Mouse (Mus musculus): ENCODE results near the gene Ptpn13. TPM values are rescaled to one million over a fixed set of nuclear protein-coding genes. Genes with fewer than 3 reads are reported as not detected.

Ptpn13 gene
- total RNA-seq, 1 experiment from 2014 or later: 0.47 TPM

GRCm38 (mm10) chr5:103554769-103555168 is 129.8 kb downstream of the Ptpn13 start:
- no peak for ATAC-seq (ENCODE audit: extremely low read depth, insufficient number of reproducible peaks, low FRiP score, poor library complexity, severe bottlenecking)

- no peak for ATAC-seq (ENCODE audit: extremely low read depth, insufficient number of reproducible peaks, low FRiP score, poor library complexity, severe bottlenecking)
Observed at GRCm38 (mm10) chr5:103560546-103560945, 135.6 kb downstream of the Ptpn13 start.

- ATAC-seq (ENCODE audit: extremely low read depth, insufficient number of reproducible peaks, low FRiP score, poor library complexity, severe bottlenecking): no peak
Observed at GRCm38 (mm10) chr5:103568034-103568433, 143.0 kb downstream of the Ptpn13 start.

GRCm38 (mm10) chr5:103569446-103569845 is 144.5 kb downstream of the Ptpn13 start:
- no peak for ATAC-seq (ENCODE audit: extremely low read depth, insufficient number of reproducible peaks, low FRiP score, poor library complexity, severe bottlenecking)

- ATAC-seq (ENCODE audit: extremely low read depth, insufficient number of reproducible peaks, low FRiP score, poor library complexity, severe bottlenecking): no peak
Observed at GRCm38 (mm10) chr5:103579680-103580420, 154.9 kb downstream of the Ptpn13 start.

GRCm38 (mm10) chr5:103587219-103587618 is 162.2 kb downstream of the Ptpn13 start:
- ATAC-seq (ENCODE audit: extremely low read depth, insufficient number of reproducible peaks, low FRiP score, poor library complexity, severe bottlenecking): no peak

GRCm38 (mm10) chr5:103591846-103592245 is 166.9 kb downstream of the Ptpn13 start:
- ATAC-seq (ENCODE audit: extremely low read depth, insufficient number of reproducible peaks, low FRiP score, poor library complexity, severe bottlenecking): no peak

GRCm38 (mm10) chr5:103592706-103593105 is 167.7 kb downstream of the Ptpn13 start:
- no peak for ATAC-seq (ENCODE audit: extremely low read depth, insufficient number of reproducible peaks, low FRiP score, poor library complexity, severe bottlenecking)

GRCm38 (mm10) chr5:103593575-103593974 is 168.6 kb downstream of the Ptpn13 start:
- ATAC-seq (ENCODE audit: extremely low read depth, insufficient number of reproducible peaks, low FRiP score, poor library complexity, severe bottlenecking): no peak

- ATAC-seq (ENCODE audit: extremely low read depth, insufficient number of reproducible peaks, low FRiP score, poor library complexity, severe bottlenecking): no peak
Observed at GRCm38 (mm10) chr5:103595394-103596226, 170.6 kb downstream of the Ptpn13 start.

- ATAC-seq (ENCODE audit: extremely low read depth, insufficient number of reproducible peaks, low FRiP score, poor library complexity, severe bottlenecking): no peak
Observed at GRCm38 (mm10) chr5:103596467-103597146, 171.6 kb downstream of the Ptpn13 start.

GRCm38 (mm10) chr5:103597604-103598003 is 172.6 kb downstream of the Ptpn13 start:
- no peak for ATAC-seq (ENCODE audit: extremely low read depth, insufficient number of reproducible peaks, low FRiP score, poor library complexity, severe bottlenecking)

GRCm38 (mm10) chr5:103598264-103598663 is 173.3 kb downstream of the Ptpn13 start:
- ATAC-seq (ENCODE audit: extremely low read depth, insufficient number of reproducible peaks, low FRiP score, poor library complexity, severe bottlenecking): no peak

GRCm38 (mm10) chr5:103598881-103599280 is 173.9 kb downstream of the Ptpn13 start:
- no peak for ATAC-seq (ENCODE audit: extremely low read depth, insufficient number of reproducible peaks, low FRiP score, poor library complexity, severe bottlenecking)

GRCm38 (mm10) chr5:103603115-103603893 is 178.3 kb downstream of the Ptpn13 start:
- ATAC-seq (ENCODE audit: extremely low read depth, insufficient number of reproducible peaks, low FRiP score, poor library complexity, severe bottlenecking): no peak

- ATAC-seq (ENCODE audit: extremely low read depth, insufficient number of reproducible peaks, low FRiP score, poor library complexity, severe bottlenecking): no peak
Observed at GRCm38 (mm10) chr5:103605707-103606106, 180.7 kb downstream of the Ptpn13 start.

GRCm38 (mm10) chr5:103610148-103610547 is 185.2 kb downstream of the Ptpn13 start:
- ATAC-seq (ENCODE audit: extremely low read depth, insufficient number of reproducible peaks, low FRiP score, poor library complexity, severe bottlenecking): no peak

- no peak for ATAC-seq (ENCODE audit: extremely low read depth, insufficient number of reproducible peaks, low FRiP score, poor library complexity, severe bottlenecking)
Observed at GRCm38 (mm10) chr5:103610856-103611472, 186.0 kb downstream of the Ptpn13 start.

All from neutrophil, adult 5-6 weeks (primary cell).